Mouse (Mus musculus) hindbrain, embryonic 10.5 days (tissue): ENCODE results near the gene Serpina3m. TPM values are rescaled to one million over a fixed set of nuclear protein-coding genes. Genes with fewer than 3 reads are reported as not detected.

Source experiments
- DNase-seq: peaks from one replicate; pipeline ENCODE4 v3.0.0-alpha.2; 2017; ENCODE audit warnings: low spot score
- H3K27ac ChIP-seq: fragments of 300-500 bp; sonication (generic); 2 replicates; pipeline ENCODE4 v1.5.1; 2016; ENCODE audit warnings: mild to moderate bottlenecking, moderate library complexity
- H3K27me3 ChIP-seq: fragments of 300-500 bp; sonication (generic); 2 replicates; pipeline ENCODE4 v1.6.1; 2016; ENCODE audit warnings: mild to moderate bottlenecking; ENCODE audit not compliant: poor library complexity, insufficient read depth, severe bottlenecking
- H3K36me3 ChIP-seq: fragments of 300-500 bp; sonication (generic); 2 replicates; pipeline ENCODE4 v1.6.1; 2016; ENCODE audit warnings: mild to moderate bottlenecking, moderate library complexity
- H3K4me1 ChIP-seq: fragments of 300-500 bp; sonication (generic); replicated peaks from 2 replicates; pipeline ENCODE4 v1.6.1; 2016; ENCODE audit warnings: mild to moderate bottlenecking
- H3K4me3 ChIP-seq: fragments of 300-500 bp; sonication (generic); 2 replicates; pipeline ENCODE4 v1.5.1; 2016; ENCODE audit warnings: mild to moderate bottlenecking, moderate library complexity
- H3K9me3 ChIP-seq: fragments of 300-500 bp; sonication (generic); 2 replicates; pipeline ENCODE4 v1.6.1; 2016; ENCODE audit warnings: mild to moderate bottlenecking, moderate library complexity
- WGBS: fragments of 180-500 bp; shearing (Covaris S2); methylation state at CpG from one replicate; pipeline ENCODE4 v1.1.7; 2016; 5-methylcytosine and 5-hydroxymethylcytosine counted together
- polyA plus RNA-seq: library from polyadenylated mRNA; unstranded; fragments of >200 nt; fragmentation: Nextera tagmentation; extraction: Ambion mirVana; gene quantifications from 2 replicates; pipeline ENCODE4 v1.2.1, GENCODE M21; 2016

Gene Serpina3m
- polyA plus RNA-seq, 1 experiment from 2014 or later, result not detected

DNA sequence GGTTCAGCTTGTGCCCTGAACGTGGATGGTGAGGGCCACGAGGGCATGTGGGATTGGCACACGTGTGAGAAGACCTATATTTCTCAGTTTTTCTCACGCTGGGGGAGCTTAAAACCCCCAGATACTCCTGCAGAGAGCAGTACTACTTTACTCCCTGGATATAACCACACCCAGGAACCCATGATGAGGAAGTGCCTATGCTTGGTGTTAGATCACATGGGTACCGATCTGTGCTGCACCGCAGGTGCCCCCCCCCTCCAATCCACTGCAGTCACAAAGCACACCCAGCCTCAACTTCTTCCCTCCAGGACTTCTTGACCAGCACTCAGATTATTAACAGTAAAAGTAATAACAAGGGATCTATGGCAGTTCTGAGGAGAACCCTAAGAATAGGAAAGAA lies 74.2 kb downstream of the Serpina3m start:
- no peak for DNase-seq
- Histone ChIP-seq H3K27me3 (no peaks in the 10 kb centered on the region), H3K4me3 (no peak overlapping the region), H3K36me3 (no peaks in the 10 kb centered on the region), H3K9me3 (no peaks in the 10 kb centered on the region), H3K4me1 (peaks cover 7% of the 10 kb centered on the region), H3K27ac (no peak overlapping the region)
- 87% methylated on average over 6 of the region's 6 CpGs for WGBS

DNA sequence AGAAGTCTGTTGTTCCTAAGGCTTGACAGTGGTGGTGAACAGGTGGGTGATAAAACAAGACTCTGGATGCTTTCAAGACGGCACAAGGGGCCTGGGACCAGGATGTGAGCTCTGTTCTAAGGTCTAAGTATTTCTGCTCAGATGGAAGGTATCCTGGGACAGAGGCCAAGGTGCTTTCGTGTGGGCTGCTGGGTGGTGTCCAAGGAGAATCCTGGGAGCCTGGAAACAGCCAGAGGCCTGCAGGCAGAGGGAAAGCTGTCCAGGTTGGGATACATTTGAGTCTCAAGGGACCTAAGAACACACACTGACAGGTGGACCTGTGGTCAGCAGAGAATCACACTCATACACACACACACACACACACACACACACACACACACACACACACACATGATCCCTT lies 76.3 kb downstream of the Serpina3m start:
- 67% methylated on average over 2 of the region's 2 CpGs for WGBS
- no peak overlapping the region for H3K4me3 ChIP-seq

DNA sequence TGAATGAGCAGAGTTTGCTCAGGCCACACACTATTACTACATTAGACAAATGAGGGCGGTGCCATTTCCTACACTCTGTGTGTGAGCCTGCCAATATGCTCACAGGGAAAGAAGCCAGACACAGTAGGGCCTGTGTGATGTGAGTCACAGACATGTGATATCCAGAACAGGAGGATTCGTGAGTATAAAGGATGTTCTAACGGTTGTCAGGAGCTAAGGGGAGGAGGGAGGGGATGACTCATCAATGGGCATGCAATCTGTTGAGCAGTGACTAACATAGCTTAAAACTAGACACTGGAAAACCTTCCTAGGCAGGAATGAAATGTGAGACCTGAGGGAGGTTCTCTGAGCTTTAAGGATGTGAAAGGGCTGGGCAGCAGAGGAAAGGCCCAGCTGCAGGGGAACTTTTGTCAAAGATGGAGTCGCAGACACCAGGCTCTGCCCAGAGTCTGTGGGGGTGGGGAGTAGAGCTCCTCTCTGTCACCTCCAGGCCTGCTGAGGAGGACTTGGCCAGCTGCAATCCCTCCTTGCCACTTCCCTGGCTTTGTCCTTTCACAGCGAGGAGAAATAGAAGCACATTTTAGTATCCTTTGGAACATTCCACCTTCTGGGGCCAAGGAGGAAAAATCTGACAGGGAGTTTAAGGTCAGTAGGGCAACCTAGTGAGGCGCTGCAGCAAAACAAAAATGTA lies 77.5 kb downstream of the Serpina3m start:
- no peak for DNase-seq
- Histone ChIP-seq H3K27ac (no peak overlapping the region), H3K27me3 (no peaks in the 10 kb centered on the region), H3K36me3 (no peaks in the 10 kb centered on the region), H3K4me3 (no peak overlapping the region), H3K9me3 (no peaks in the 10 kb centered on the region), H3K4me1 (peaks cover 17% of the 10 kb centered on the region)
- 58% methylated on average over 6 of the region's 6 CpGs for WGBS

More for the DNA sequence above, 76.3 kb downstream of the Serpina3m start:
- no peaks in the 10 kb centered on the region for H3K36me3 ChIP-seq
- H3K27ac ChIP-seq, result no peak overlapping the region
- DNase-seq, result no peak
- no peaks in the 10 kb centered on the region for H3K9me3 ChIP-seq
- H3K4me1 ChIP-seq, result peaks cover 17% of the 10 kb centered on the region
- H3K27me3 ChIP-seq, result no peaks in the 10 kb centered on the region

DNA sequence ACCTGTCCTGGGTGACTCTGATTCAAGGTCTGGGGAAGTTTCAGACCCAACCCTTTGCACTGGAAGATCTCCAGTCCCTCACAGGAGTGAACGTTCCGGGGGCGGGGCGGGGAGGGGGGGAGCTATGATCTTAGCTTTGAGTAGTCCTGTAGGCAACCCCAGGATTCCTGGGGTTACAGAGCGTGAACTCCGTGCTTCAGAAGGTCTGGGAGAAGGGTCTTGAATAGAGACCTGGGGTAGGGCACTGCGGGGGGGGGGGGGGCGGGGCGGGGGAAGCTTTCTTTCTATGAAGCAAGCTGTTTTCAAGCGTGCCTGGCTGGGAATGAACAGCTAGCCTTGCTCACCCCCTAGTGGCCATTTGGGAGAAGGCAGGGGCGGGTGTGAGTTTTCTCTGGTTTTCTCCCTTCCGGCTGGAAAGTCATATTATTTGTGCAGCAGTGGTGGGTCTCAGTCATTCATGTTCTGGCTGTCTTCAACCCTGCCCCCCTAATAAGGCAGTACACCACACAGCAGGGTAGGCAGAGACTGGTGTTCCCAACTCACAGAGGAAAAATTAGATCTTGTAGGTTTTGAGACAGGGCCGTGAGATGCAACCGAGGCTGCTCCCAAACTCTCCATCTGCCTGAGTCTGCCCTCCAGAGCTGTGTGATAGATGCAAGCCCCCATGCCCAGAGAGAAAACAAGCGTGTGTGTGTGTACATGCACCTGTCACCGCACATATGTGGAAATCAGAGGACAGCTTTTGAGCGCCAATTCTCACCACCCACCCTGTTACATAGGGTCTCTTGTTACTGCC lies 80.3 kb downstream of the Serpina3m start:
- Histone ChIP-seq H3K9me3 (no peaks in the 10 kb centered on the region), H3K36me3 (no peaks in the 10 kb centered on the region), H3K4me3 (peak overlapping the region; percentile 44), H3K27me3 (no peaks in the 10 kb centered on the region), H3K27ac (peak overlapping the region; percentile 66), H3K4me1 (peaks cover 17% of the 10 kb centered on the region)
- peak; percentile 91 for DNase-seq
- WGBS, result 18% methylated on average over 17 of the region's 17 CpGs

DNA sequence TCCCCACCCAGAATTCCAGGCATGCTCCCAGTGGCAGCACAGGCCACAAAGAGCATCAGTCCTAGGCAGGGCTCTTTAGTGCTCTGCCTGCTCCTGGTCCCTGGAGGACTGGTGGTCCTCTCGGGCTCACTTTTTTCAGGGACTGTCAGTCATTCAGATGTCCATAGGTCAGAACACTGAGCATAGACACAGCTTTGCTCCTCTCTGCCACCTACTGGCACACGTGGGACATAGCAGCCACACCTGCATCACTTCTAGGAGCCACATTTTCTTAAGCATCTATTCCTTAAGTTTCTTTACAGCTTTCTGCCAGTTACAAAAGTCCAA lies 80.8 kb downstream of the Serpina3m start:
- no peak overlapping the region for H3K27ac ChIP-seq
- H3K9me3 ChIP-seq, result no peaks in the 10 kb centered on the region
- H3K4me3 ChIP-seq, result no peak overlapping the region
- no peaks in the 10 kb centered on the region for H3K27me3 ChIP-seq
- no peaks in the 10 kb centered on the region for H3K36me3 ChIP-seq
- H3K4me1 ChIP-seq, result peaks cover 13% of the 10 kb centered on the region; the same call in 1 of the 2 replicates
- DNase-seq, result peak; percentile 39
- WGBS, result 8% methylated on average over 2 of the region's 2 CpGs

DNA sequence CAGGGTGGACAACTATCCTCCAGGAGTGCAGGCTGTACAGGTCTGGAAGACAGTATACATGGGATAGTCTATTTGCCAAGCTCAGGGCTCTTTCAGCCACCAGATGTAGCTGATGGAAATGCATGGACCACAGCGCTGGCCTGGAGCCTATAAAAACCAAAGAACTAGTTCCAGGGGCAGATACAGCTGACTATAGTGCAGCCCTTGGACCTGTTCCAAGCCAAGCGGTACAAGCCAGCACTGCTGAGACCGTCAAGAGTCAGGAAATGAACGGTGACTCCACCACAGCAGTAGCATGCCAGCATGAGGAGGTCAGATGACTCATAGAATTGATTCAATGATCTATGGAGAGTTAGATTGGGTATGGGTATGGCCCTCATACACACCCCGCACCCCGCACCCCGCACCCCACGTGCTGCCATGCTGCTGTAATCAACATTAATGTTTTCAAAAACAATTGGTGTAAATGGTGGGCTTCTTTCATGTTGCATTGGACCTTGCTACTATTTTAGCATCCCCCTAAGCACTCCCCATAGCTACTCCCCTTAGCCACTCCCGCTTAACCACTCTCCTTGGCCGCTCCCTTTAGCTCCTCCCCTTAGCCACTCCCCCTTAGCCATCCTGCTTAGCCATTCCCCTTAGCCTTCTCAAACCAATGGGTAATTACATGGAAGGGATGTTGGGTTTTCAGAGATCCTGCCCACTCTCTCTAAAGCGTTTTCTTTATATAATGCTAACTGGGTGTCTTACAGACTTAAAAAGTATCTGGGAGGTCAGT lies 84.5 kb downstream of the Serpina3m start:
- Histone ChIP-seq H3K27me3 (no peaks in the 10 kb centered on the region), H3K36me3 (no peaks in the 10 kb centered on the region), H3K4me3 (no peak overlapping the region), H3K27ac (no peak overlapping the region), H3K4me1 (peaks cover 20% of the 10 kb centered on the region; the same call in 1 of the 2 replicates), H3K9me3 (no peaks in the 10 kb centered on the region)
- DNase-seq, result no peak
- 84% methylated on average over 11 of the region's 11 CpGs for WGBS

DNA sequence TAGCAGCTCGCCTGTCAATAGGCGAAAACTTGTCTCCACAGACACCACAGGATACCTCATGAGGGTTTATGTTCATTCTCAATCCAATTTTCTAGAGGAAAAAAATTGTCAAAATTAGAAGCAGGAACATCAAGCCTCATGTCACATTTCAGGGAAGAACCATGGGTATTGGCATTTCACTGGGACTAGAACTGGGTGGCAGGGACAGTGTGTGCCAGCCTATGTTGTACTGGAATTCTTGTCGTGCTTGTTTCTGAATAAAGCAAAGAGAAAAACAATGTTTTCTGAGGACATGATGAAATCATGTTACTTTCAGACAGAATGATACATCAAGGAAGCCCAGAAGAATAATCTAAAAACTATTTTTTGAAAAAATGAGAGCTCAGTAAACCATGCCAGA lies 87.3 kb downstream of the Serpina3m start:
- Histone ChIP-seq H3K27me3 (no peaks in the 10 kb centered on the region), H3K27ac (no peak overlapping the region), H3K9me3 (no peaks in the 10 kb centered on the region), H3K36me3 (no peaks in the 10 kb centered on the region), H3K4me3 (no peak overlapping the region), H3K4me1 (0 out of 2 replicates have a peak, but pooled peaks cover 10% of the 10 kb centered on the region)
- no peak for DNase-seq
- 83% methylated on average over 3 of the region's 3 CpGs for WGBS

DNA sequence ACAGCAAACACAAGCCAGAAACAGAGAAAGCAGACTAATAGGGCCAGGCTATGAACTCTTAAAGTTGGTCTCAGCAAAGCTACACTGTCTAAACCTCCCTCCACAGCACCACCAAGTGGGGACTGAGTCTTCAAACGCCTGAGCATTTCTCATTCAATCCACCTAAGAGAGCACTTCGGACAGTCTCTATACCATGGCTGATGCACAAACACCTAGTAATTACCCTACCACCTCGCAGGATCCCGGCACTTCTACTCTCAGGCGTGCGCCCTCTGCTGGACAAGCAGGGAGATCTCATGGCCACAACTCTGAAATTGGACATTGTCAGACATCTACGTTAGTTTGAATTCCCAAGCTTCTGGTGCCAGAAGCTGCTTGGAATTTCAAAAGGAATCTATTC lies 88.6 kb downstream of the Serpina3m start:
- Histone ChIP-seq H3K27me3 (no peaks in the 10 kb centered on the region), H3K36me3 (no peaks in the 10 kb centered on the region), H3K27ac (no peak overlapping the region), H3K4me1 (0 out of 2 replicates have a peak, but pooled peaks cover 10% of the 10 kb centered on the region), H3K4me3 (no peak overlapping the region), H3K9me3 (no peaks in the 10 kb centered on the region)
- peak; percentile 57 for DNase-seq
- WGBS, result 6% methylated on average over 7 of the region's 7 CpGs

DNA sequence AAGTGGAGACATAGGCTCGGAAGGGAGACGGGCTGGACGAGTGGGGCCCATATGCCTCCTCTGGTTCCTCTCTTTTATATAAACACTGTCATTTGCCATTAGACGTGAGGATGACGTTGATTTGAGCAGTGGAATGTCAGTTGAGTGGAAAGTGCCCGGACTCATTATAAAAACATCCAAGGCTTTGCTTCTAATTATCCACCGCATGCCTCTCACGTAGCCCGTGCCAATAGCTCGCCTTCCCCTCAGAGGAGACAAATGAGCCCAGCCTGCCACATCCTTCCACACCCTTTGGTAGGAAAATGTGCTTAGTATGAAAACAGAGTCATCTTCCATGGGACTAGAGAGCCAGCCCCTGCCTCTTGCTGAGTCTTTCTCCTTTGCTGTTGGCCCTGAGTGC lies 93.1 kb downstream of the Serpina3m start:
- WGBS, result 75% methylated on average over 10 of the region's 10 CpGs
- no peak for DNase-seq

DNA sequence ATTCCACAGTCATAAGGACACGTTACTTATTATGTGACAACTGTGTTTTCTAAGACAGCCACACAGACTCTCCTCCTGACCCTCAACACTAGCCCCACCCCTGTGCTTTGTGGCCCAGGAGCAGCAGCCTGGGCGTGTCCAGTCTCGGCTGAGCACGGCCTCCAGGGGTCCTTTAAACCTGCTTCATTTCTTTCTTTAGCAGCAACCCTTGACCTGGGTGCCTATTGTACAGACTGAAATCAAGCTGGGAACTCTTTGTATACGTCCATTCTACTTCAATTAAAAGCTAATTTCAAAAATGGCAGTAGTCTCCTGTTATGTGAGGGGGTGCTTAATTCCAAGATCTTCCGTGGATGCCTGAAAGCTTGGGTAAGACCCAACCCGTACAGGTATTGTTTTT lies 94.9 kb downstream of the Serpina3m start:
- 0 out of 2 replicates have a peak, but pooled peaks cover 4% of the 10 kb centered on the region for H3K27me3 ChIP-seq
- H3K9me3 ChIP-seq, result no peaks in the 10 kb centered on the region
- WGBS, result 33% methylated on average over 7 of the region's 7 CpGs
- H3K4me3 ChIP-seq, result no peak overlapping the region
- H3K4me1 ChIP-seq, result peaks cover 5% of the 10 kb centered on the region
- H3K27ac ChIP-seq, result no peak overlapping the region
- H3K36me3 ChIP-seq, result no peaks in the 10 kb centered on the region
- no peak for DNase-seq

More for the DNA sequence above, 93.1 kb downstream of the Serpina3m start:
- H3K27me3 ChIP-seq, result no peaks in the 10 kb centered on the region
- peaks cover 5% of the 10 kb centered on the region for H3K4me1 ChIP-seq
- H3K4me3 ChIP-seq, result no peak overlapping the region
- H3K36me3 ChIP-seq, result no peaks in the 10 kb centered on the region
- H3K27ac ChIP-seq, result no peak overlapping the region
- no peaks in the 10 kb centered on the region for H3K9me3 ChIP-seq

DNA sequence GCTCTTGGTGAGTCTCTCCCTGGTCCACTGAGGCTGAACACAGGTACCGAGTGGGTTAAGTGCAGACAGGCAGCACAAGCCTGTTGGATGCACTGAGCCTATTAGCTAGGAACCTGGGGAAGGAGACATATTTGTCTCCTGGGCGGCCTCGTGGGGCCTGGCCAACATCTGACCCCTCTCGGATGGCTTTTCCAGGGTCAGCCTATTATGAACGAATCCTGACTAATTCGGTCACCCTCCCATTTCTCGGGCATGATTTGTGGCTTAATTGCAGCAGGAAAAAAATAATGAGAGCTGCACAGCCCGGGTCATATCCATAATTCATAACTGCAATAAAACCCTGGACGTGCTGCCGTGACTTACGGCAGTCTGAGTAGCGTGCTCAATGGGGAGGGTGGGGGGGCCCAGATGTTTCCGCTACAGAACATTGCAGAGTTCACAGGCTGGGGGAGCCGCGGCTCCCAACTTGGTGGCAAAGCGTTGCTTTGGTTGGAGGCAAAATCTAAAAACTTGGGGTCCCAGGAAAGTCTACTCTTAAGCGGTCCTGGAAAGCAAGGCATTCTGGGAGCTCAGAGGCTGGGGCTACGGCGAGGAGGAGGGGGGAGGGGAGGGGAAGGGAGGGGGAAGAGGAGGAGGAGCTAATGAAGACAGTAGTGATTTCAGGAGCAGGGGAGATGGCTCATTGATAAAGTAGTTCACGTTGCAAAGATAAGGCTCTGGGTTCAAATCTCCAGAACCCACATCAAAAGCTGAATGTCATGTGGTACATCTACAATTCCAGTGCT lies 95.9 kb downstream of the Serpina3m start:
- 81% methylated on average over 20 of the region's 20 CpGs for WGBS
- H3K36me3 ChIP-seq, result no peaks in the 10 kb centered on the region
- no peak for DNase-seq

DNA sequence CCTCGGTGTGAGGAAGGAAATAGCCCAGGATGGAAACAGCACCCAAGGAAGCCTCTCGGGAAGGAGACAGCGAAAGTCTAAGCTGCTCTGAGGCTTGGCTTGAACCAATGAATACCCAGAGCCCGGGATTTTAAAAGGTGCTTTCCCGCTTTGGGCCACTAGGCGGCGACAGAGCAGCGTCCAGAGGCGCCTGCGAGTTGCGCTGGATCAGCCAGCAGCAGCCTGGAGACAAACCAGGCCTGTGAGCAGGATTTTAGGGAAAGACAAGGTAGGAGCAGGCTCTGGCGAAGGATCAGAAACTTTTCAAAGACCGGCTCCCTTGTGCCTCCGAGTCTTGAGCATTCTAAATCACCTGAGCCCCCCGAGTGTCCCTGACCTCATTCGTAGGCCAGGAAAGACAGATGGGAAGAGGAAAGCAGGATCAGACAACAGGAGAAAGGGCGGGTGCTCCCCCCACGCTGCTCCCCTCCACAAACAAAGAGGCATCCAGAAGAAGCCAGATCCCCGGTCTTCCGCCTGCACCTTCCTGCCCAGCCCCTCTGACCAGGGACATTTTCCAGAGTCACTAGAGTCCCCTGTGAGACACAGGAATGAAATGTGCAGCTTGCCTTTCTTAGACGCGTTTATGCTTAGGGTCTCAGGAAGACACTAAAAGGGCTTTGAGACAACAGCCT lies 101.9 kb downstream of the Serpina3m start:
- H3K27ac ChIP-seq, result peak overlapping the region; percentile 75
- peaks cover 16% of the 10 kb centered on the region; the same call in 1 of the 2 replicates for H3K27me3 ChIP-seq
- 10% methylated on average over 22 of the region's 22 CpGs for WGBS
- peak; percentile 93 for DNase-seq
- H3K4me3 ChIP-seq, result 0 out of 2 replicates have a peak overlapping the region, but pooled peaks have one; percentile 4
- H3K4me1 ChIP-seq, result peaks cover 6% of the 10 kb centered on the region
- H3K36me3 ChIP-seq, result no peaks in the 10 kb centered on the region
- H3K9me3 ChIP-seq, result no peaks in the 10 kb centered on the region

More for the DNA sequence above, 95.9 kb downstream of the Serpina3m start:
- Histone ChIP-seq H3K9me3 (no peaks in the 10 kb centered on the region), H3K27me3 (0 out of 2 replicates have a peak, but pooled peaks cover 4% of the 10 kb centered on the region), H3K4me3 (no peak overlapping the region), H3K27ac (no peak overlapping the region), H3K4me1 (peaks cover 5% of the 10 kb centered on the region)
